Mouse (Mus musculus) ES-Bruce4 (cell line): ENCODE measurements at regions not wholly inside any gene's neighbourhood (a gene's known extent, or its start where the extent isn't known, plus 50 kb on each side); places are given as distances from the start of the nearest gene placed in this dataset.

Experiments
- H3K27ac ChIP-seq: 2 replicates; pipeline ENCODE4 v1.5.1; 2012; ENCODE audit warnings: low read length, inconsistent platforms; ENCODE audit not compliant: insufficient read depth
- H3K27me3 ChIP-seq: 2 replicates; pipeline ENCODE4 v1.6.1; 2012; ENCODE audit warnings: mild to moderate bottlenecking, low read length, inconsistent platforms; ENCODE audit not compliant: control insufficient read depth, poor library complexity, insufficient read depth, severe bottlenecking
- H3K36me3 ChIP-seq: 2 replicates; pipeline ENCODE4 v1.6.1; 2012; ENCODE audit warnings: inconsistent platforms, mild to moderate bottlenecking, low read length, moderate library complexity; ENCODE audit not compliant: control insufficient read depth, poor library complexity, insufficient read depth, severe bottlenecking
- H3K4me1 ChIP-seq: one replicate; pipeline ENCODE4 v1.8.1; 2011; ENCODE audit warnings: low read length; ENCODE audit not compliant: control insufficient read depth, insufficient read depth
- H3K4me3 ChIP-seq: 2 replicates; pipeline ENCODE4 v1.5.1; 2011; ENCODE audit warnings: low read depth, mild to moderate bottlenecking, low read length
- H3K9ac ChIP-seq: 2 replicates; pipeline ENCODE4 v1.6.1; 2012; ENCODE audit warnings: low read depth, mild to moderate bottlenecking, inconsistent platforms; ENCODE audit not compliant: poor library complexity, severe bottlenecking
- H3K9me3 ChIP-seq: replicated peaks from 2 replicates; pipeline ENCODE4 v1.6.1; 2012; ENCODE audit warnings: mild to moderate bottlenecking, low read length, inconsistent platforms; ENCODE audit not compliant: control insufficient read depth, poor library complexity, insufficient read depth, severe bottlenecking
- CTCF ChIP-seq: IDR thresholded peaks from one replicate; pipeline ENCODE4 v1.8.1; 2011; ENCODE audit warnings: low read depth, low read length
- EP300 ChIP-seq: IDR thresholded peaks from 2 replicates; pipeline ENCODE4 v1.6.1; 2011; ENCODE audit warnings: low read depth, low read length; ENCODE audit not compliant: insufficient read depth
- POLR2A ChIP-seq: IDR thresholded peaks from one replicate; pipeline ENCODE4 v1.8.1; 2011; ENCODE audit warnings: low read length; ENCODE audit not compliant: insufficient read depth

DNA sequence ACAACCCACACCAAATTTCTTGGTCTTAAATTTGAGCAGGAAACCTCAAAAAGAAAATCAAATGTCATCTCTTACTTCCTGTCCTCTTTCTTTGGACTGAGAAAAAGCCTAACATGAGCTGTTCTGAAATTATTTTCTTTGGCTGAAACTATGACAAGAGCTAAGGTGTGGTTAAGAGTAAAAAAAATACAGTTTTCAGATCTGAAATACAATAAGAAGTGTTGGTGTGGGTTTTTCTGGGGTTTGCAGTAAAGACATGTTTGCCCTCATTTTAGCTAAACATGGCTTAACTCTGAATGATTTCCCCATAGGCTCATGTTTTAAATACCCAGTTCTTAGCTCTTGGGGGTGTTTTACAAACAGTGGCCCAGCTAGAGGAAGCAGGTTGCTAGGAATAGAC lies 451.8 kb upstream of the Klf4 start:
- no peak for TF ChIP-seq CTCF
- no peak for TF ChIP-seq POLR2A
- no peak for TF ChIP-seq EP300
- no peaks in the 10 kb centered on the region for H3K9me3 ChIP-seq
- H3K27me3 ChIP-seq: no peaks in the 10 kb centered on the region; the same call in 1 of the 2 replicates
- H3K9ac ChIP-seq: no peak overlapping the region
- no peak overlapping the region for H3K4me3 ChIP-seq
- H3K4me1 ChIP-seq: no peaks in the 10 kb centered on the region
- no peaks in the 10 kb centered on the region for H3K36me3 ChIP-seq
- H3K27ac ChIP-seq: no peak overlapping the region

DNA sequence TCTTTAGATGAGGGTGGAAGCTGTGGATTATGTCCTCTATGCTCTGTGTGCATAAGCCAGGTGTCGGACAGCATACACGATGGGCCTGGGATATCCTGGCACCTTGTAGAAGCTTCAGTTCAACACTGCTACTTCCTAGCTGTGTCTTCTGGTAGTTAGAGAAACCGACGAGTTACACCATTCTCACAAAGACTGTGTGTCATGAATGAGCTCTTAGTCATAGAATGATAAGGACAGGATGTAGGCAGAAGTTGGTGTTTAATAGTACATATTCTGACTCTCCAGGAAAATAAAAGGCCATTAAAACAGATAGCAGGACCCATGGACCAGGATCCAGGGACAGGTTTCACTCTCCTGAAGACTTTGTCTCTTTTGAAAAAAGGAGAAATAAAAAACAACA lies 446.3 kb upstream of the Klf4 start:
- Histone ChIP-seq H3K9me3 (no peaks in the 10 kb centered on the region), H3K27ac (no peak overlapping the region), H3K9ac (no peak overlapping the region), H3K36me3 (no peaks in the 10 kb centered on the region), H3K4me1 (no peaks in the 10 kb centered on the region), H3K27me3 (no peaks in the 10 kb centered on the region; the same call in 1 of the 2 replicates), H3K4me3 (no peak overlapping the region)
- no peak for TF ChIP-seq CTCF
- no peak for TF ChIP-seq POLR2A
- no peak for TF ChIP-seq EP300

GRCm38 (mm10) chr4:55976265-55976664 lies 444.0 kb upstream of the Klf4 start:
- no peak overlapping the region for H3K27ac ChIP-seq
- no peaks in the 10 kb centered on the region for H3K9me3 ChIP-seq
- no peak for TF ChIP-seq EP300
- no peak for TF ChIP-seq CTCF
- no peak for TF ChIP-seq POLR2A
- no peak overlapping the region for H3K4me3 ChIP-seq
- H3K36me3 ChIP-seq: no peaks in the 10 kb centered on the region
- H3K27me3 ChIP-seq: no peaks in the 10 kb centered on the region; the same call in 1 of the 2 replicates
- no peaks in the 10 kb centered on the region for H3K4me1 ChIP-seq
- no peak overlapping the region for H3K9ac ChIP-seq

DNA sequence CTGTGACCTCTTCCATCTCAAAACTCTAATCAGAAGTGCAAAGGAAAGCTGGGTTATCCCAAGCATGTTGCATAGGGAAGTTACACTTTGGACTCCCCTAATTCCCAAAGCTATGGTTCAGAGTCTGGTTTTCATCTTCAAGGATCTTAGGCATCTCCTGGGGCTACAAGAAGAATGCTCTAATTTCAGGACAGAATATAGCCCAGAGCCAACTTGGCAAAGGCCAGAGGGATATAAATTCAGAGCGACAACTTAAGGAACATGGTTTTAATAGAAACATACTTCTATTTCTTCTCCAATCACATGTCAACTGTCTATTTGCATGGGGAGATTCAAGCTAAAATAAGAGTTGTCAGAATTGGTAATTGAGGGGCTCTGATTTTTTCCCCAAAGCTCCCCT lies 441.4 kb upstream of the Klf4 start:
- no peak for TF ChIP-seq EP300
- TF ChIP-seq CTCF: no peak
- no peak for TF ChIP-seq POLR2A
- Histone ChIP-seq H3K9ac (no peak overlapping the region), H3K27ac (no peak overlapping the region), H3K36me3 (no peaks in the 10 kb centered on the region), H3K4me3 (no peak overlapping the region), H3K27me3 (no peaks in the 10 kb centered on the region), H3K9me3 (no peaks in the 10 kb centered on the region), H3K4me1 (no peaks in the 10 kb centered on the region)

DNA sequence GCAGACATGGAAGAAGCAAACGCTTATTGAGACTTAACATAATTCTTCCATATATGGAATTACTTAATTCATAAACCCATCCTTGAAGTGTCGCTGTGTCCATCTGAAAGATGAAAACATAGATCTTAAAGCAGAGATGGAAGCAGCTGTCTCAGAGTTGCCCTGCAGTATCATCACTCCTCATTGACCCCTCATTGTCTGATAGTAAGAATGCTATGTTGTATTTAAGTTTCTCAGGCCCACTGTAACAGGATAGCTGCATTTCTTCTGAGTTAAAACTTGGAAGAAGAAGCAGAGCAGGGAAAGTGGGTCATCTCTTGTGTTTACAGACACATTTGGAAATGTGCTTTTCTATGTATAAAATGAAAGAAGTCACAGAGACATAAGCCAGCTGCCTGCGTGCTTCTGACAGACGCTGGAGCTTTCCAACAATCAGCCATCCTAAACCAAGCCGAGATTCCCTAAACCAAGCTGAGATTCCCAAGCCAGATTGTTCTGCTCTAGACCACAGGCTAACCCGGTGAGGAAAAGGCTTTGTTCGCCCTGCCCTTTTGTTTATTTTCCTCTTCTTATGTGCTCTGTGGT lies 440.1 kb upstream of the Klf4 start:
- no peaks in the 10 kb centered on the region for H3K4me1 ChIP-seq
- no peak overlapping the region for H3K27ac ChIP-seq
- no peak overlapping the region for H3K4me3 ChIP-seq
- H3K9me3 ChIP-seq: no peaks in the 10 kb centered on the region
- H3K27me3 ChIP-seq: no peaks in the 10 kb centered on the region
- H3K9ac ChIP-seq: no peak overlapping the region
- H3K36me3 ChIP-seq: no peaks in the 10 kb centered on the region
- TF ChIP-seq POLR2A (no peak), EP300 (no peak), CTCF (no peak)

DNA sequence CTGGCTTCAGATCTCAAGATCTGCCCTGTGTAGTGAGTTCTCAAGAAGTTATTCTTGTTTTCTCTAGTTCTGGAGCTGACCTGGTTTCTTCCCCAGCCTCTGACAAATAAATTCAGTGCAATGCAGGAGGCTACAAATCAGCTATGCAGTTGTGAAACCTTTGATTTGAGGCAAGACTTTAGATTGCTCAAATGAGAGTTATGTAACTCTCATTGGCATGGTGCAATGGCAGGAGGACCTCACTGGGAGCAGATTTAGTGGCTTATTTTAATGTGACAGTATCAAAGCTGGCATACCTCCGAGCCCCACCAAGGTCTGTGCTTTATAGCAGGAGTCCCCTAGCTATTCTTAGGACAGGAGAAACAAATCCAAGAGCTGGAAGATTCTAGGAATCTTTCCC lies 427.8 kb upstream of the Klf4 start:
- Histone ChIP-seq H3K36me3 (no peaks in the 10 kb centered on the region), H3K9me3 (no peaks in the 10 kb centered on the region), H3K27ac (no peak overlapping the region), H3K4me1 (no peaks in the 10 kb centered on the region), H3K27me3 (no peaks in the 10 kb centered on the region), H3K9ac (no peak overlapping the region), H3K4me3 (no peak overlapping the region)
- TF ChIP-seq EP300: no peak
- no peak for TF ChIP-seq CTCF
